In genomic region chr3:101410202-101410601, GRCm38 (mm10) we compare ENCODE assay signal across 16 mouse cellular contexts. TPM values are rescaled to one million over a fixed set of nuclear protein-coding genes. Genes with fewer than 3 reads are reported as not detected.
DNase-seq lines count a peak whose midpoint lies in the region; ATAC-seq and TF ChIP-seq lines count a peak whose summit lies in the region.
"Had no signal": no experiment of that assay in that cellular context is flagged by ENCODE, and none has a peak within 500 bp of the region (broad histone marks: within the 10 kb centered on the region; RNA-seq: fewer than 3 reads in every experiment).

No protein-coding gene starts in this region.

- no peaks in the 10 kb centered on the region for H3K27me3 ChIP-seq in liver, embryonic 12.5 days (replicated peaks)
- H3K27me3 ChIP-seq in liver, postnatal 0 days (ENCODE audit: insufficient read depth, low read length) = no peaks in the 10 kb centered on the region
- no peaks in the 10 kb centered on the region for H3K27me3 ChIP-seq in hindbrain, embryonic 14.5 days (ENCODE audit: control insufficient read depth, insufficient read depth, low read length)

- intact Hi-C loops in gastrocnemius, adult 2 months (cut with DNase I) = no loop called here
- intact Hi-C loops in gastrocnemius, postnatal 36 days (cut with DNase I) = no loop called here

- TF ChIP-seq EP300 in liver, postnatal 0 days (IDR thresholded peaks at IDR 0.05; ENCODE audit: low read depth) = no peak

- no peak for TF ChIP-seq CTCF in gastrocnemius, adult 2 months (IDR thresholded peaks at IDR 0.05)
- no peak for TF ChIP-seq CTCF in liver, postnatal 0 days (IDR thresholded peaks at IDR 0.05; ENCODE audit: low read depth)

- no peaks in the 10 kb centered on the region for H3K9me3 ChIP-seq in liver, embryonic 12.5 days (replicated peaks)
- no peaks in the 10 kb centered on the region for H3K9me3 ChIP-seq in liver, postnatal 0 days (ENCODE audit: low read length)
- no peaks in the 10 kb centered on the region for H3K9me3 ChIP-seq in hindbrain, embryonic 14.5 days (ENCODE audit: control insufficient read depth, low read length)

- WGBS in liver, embryonic 12.5 days (ENCODE audit: insufficient replicate concordance) = 46% methylated on average over 2 of the region's 2 CpGs
- WGBS in liver, postnatal 0 days (ENCODE audit: insufficient replicate concordance) = 73% methylated on average over 2 of the region's 2 CpGs
- 27% methylated on average over 2 of the region's 2 CpGs for WGBS in hindbrain, embryonic 14.5 days

- ATAC-seq in liver, embryonic 12.5 days = no peak
- no peak for ATAC-seq in liver, postnatal 0 days
- ATAC-seq in hindbrain, embryonic 14.5 days (ENCODE audit: low FRiP score) = no peak

- H3K4me1 ChIP-seq in liver, embryonic 12.5 days = peaks cover 69% of the 10 kb centered on the region
- H3K4me1 ChIP-seq in liver, postnatal 0 days (ENCODE audit: insufficient read depth) = no peaks in the 10 kb centered on the region
- H3K4me1 ChIP-seq in hindbrain, embryonic 14.5 days (replicated peaks; ENCODE audit: control insufficient read depth, insufficient read depth, low read length) = peaks cover 31% of the 10 kb centered on the region

- H3K4me2 ChIP-seq in liver, embryonic 12.5 days = no peak overlapping the region
- H3K4me2 ChIP-seq in liver, postnatal 0 days (ENCODE audit: low read depth, low read length) = no peak overlapping the region
- H3K4me2 ChIP-seq in hindbrain, embryonic 14.5 days (replicated peaks) = no peak overlapping the region

- H3K27ac ChIP-seq in gastrocnemius, adult 2 months = 0 out of 2 replicates have a peak overlapping the region, but pooled peaks have one; percentile 8
- H3K27ac ChIP-seq in liver, embryonic 12.5 days = peak overlapping the region; percentile 18; the same call in 1 of the 2 replicates
- H3K27ac ChIP-seq in liver, postnatal 0 days (ENCODE audit: low read depth) = no peak overlapping the region
- H3K27ac ChIP-seq in hindbrain, embryonic 14.5 days = no peak overlapping the region
- H3K27ac ChIP-seq: kidney, postnatal 0 days; liver, embryonic 14.5 days had no signal

- no peaks in the 10 kb centered on the region for H3K36me3 ChIP-seq in liver, embryonic 12.5 days
- no peaks in the 10 kb centered on the region for H3K36me3 ChIP-seq in liver, postnatal 0 days (replicated peaks; ENCODE audit: insufficient read depth, low read length)
- H3K36me3 ChIP-seq in hindbrain, embryonic 14.5 days (replicated peaks; ENCODE audit: control insufficient read depth, insufficient read depth) = no peaks in the 10 kb centered on the region

- no peak for DNase-seq in gastrocnemius, adult 2 months
- no peak for DNase-seq in gastrocnemius, postnatal 36 days
- DNase-seq in liver, postnatal 0 days = no peak
- DNase-seq in ES-CJ7 (ENCODE audit: low read depth, low spot score) = peak; percentile 19
- no peak for DNase-seq in hindbrain, embryonic 14.5 days (ENCODE audit: low spot score)
- no peak for DNase-seq in spleen, adult 12 weeks (ENCODE audit: low spot score)
- DNase-seq in frontal cortex, postnatal 25 days (ENCODE audit: low spot score in 2 of 2) = no peak
- DNase-seq: adrenal gland, postnatal 14 days; cerebellum, adult 9-11 months; embryo, embryonic 11 days; heart, postnatal 10 days; layer of hippocampus, adult 9-11 months had no signal

- H3K4me3 ChIP-seq in gastrocnemius, adult 2 months = no peak overlapping the region
- H3K4me3 ChIP-seq in liver, embryonic 12.5 days = no peak overlapping the region
- no peak overlapping the region for H3K4me3 ChIP-seq in liver, postnatal 0 days (ENCODE audit: low read depth, low read length)
- H3K4me3 ChIP-seq in hindbrain, embryonic 14.5 days (replicated peaks; ENCODE audit: low read length) = no peak overlapping the region

- no peak overlapping the region for H3K9ac ChIP-seq in liver, embryonic 12.5 days
- H3K9ac ChIP-seq in liver, postnatal 0 days (replicated peaks) = no peak overlapping the region
- H3K9ac ChIP-seq in hindbrain, embryonic 14.5 days = peak overlapping the region; percentile 29; the same call in 1 of the 2 replicates
- H3K9ac ChIP-seq: liver, embryonic 14.5 days had no signal

RNA-seq across cellular contexts. Expression of gene Igsf3, which starts 33.3 kb away (rescaled TPM):
- total RNA-seq in gastrocnemius, adult 2 months (2021) = 1 to 10 TPM; 3.0 to 3.2 TPM
- 1 to 10 TPM; 3.9 to 4.1 TPM for total RNA-seq in gastrocnemius, postnatal 36 days (2021)
- 10.3 and 10.7 TPM in 2 replicates for polyA plus RNA-seq in liver, embryonic 12.5 days (2016; fragmentation: Nextera tagmentation; extraction: Ambion mirVana)
- polyA plus RNA-seq in liver, postnatal 0 days (2015; fragmentation: Nextera tagmentation; extraction: Ambion mirVana) = 1.7 and 1.9 TPM in 2 replicates
- polyA plus RNA-seq in hindbrain, embryonic 14.5 days (2014; fragmentation: Nextera tagmentation; extraction: Ambion mirVana) = 48.8 and 51.7 TPM in 2 replicates
- total RNA-seq: MEL had no signal

Comparison
In these comparisons a context has a peak if more than half of its experiments do, and no peak if none do; other contexts are left out.
1. H3K27ac ChIP-seq: peak in gastrocnemius, adult 2 months (single experiment) and liver, embryonic 12.5 days (single experiment); none in liver, postnatal 0 days (single experiment) and hindbrain, embryonic 14.5 days (single experiment).